Mouse (Mus musculus) myocyte (in vitro differentiated cells): ENCODE measurements around the gene Xlr5a. TPM values are rescaled to one million over a fixed set of nuclear protein-coding genes. Genes with fewer than 3 reads are reported as not detected.

Experiments used
- H3K27me3 ChIP-seq: one replicate; pipeline ENCODE4 v1.6.1; 2011; ENCODE audit not compliant: control insufficient read depth, insufficient read depth, insufficient read length
- H3K36me3 ChIP-seq: one replicate; pipeline ENCODE4 v1.6.1; 2011; ENCODE audit not compliant: control insufficient read depth, insufficient read depth
- H3K4me2 ChIP-seq: one replicate; pipeline ENCODE4 v1.6.1; 2011; ENCODE audit warnings: low read depth, control low read depth
- H3K4me3 ChIP-seq: one replicate; pipeline ENCODE4 v1.5.1; 2011; ENCODE audit warnings: mild to moderate bottlenecking, control low read depth, moderate library complexity
- H3K79me2 ChIP-seq: one replicate; pipeline ENCODE4 v1.6.1; 2011; ENCODE audit not compliant: control insufficient read depth, insufficient read depth
- H3ac ChIP-seq: one replicate; pipeline ENCODE4 v1.6.1; 2011; ENCODE audit not compliant: control insufficient read depth, insufficient read length
- CEBPB ChIP-seq: IDR thresholded peaks from 2 replicates; pipeline ENCODE4 v1.6.1; 2011; ENCODE audit warnings: mild to moderate bottlenecking, moderate library complexity; ENCODE audit not compliant: poor library complexity, insufficient read depth, severe bottlenecking
- E2F4 ChIP-seq: IDR thresholded peaks from one replicate; pipeline ENCODE4 v1.6.1; 2011; ENCODE audit warnings: mild to moderate bottlenecking, control low read depth, moderate library complexity; ENCODE audit not compliant: insufficient read depth
- MAX ChIP-seq: IDR thresholded peaks from one replicate; pipeline ENCODE4 v1.6.1; 2011; ENCODE audit warnings: low read depth, mild to moderate bottlenecking, control low read depth
- MYOD1 ChIP-seq, 3 experiments: IDR thresholded peaks; one replicate each; pipeline ENCODE4 v1.6.1; 2011; ENCODE audit warnings: control low read depth in 2 of 3, low read depth in 2 of 3, mild to moderate bottlenecking in 2 of 3, moderate library complexity in 1 of 3; ENCODE audit not compliant: insufficient read length in 2 of 3, control insufficient read depth in 1 of 3
- MYOG ChIP-seq, 3 experiments: IDR thresholded peaks; one replicate each; pipeline ENCODE4 v1.6.1; 2011; ENCODE audit warnings: control low read depth in 2 of 3, low read depth in 2 of 3, mild to moderate bottlenecking in 2 of 3; ENCODE audit not compliant: insufficient read length in 2 of 3, control insufficient read depth in 1 of 3, insufficient read depth in 1 of 3
- POLR2A ChIP-seq: IDR thresholded peaks from one replicate; pipeline ENCODE4 v1.6.1; 2011; ENCODE audit warnings: low read depth, mild to moderate bottlenecking, control low read depth, moderate library complexity; ENCODE audit not compliant: insufficient read length
- POLR2AphosphoS2 ChIP-seq: IDR thresholded peaks from one replicate; pipeline ENCODE4 v1.6.1; 2011; ENCODE audit warnings: low read depth, control low read depth; ENCODE audit not compliant: insufficient read length
- REST ChIP-seq: IDR thresholded peaks from one replicate; pipeline ENCODE4 v1.6.1; 2011; ENCODE audit warnings: mild to moderate bottlenecking, control low read depth, moderate library complexity; ENCODE audit not compliant: insufficient read depth, insufficient read length
- SRF ChIP-seq: IDR thresholded peaks from one replicate; pipeline ENCODE4 v1.6.1; 2011; ENCODE audit warnings: low read depth; ENCODE audit not compliant: control insufficient read depth, insufficient read length
- TCF12 ChIP-seq: IDR thresholded peaks from one replicate; pipeline ENCODE4 v1.6.1; 2011; ENCODE audit warnings: mild to moderate bottlenecking, control low read depth; ENCODE audit not compliant: poor library complexity, insufficient read depth, severe bottlenecking
- TCF3 ChIP-seq: IDR thresholded peaks from one replicate; pipeline ENCODE4 v1.6.1; 2011; ENCODE audit warnings: low read depth, control low read depth; ENCODE audit not compliant: insufficient read length
- USF1 ChIP-seq: IDR thresholded peaks from one replicate; pipeline ENCODE4 v1.6.1; 2011; ENCODE audit warnings: low read depth, mild to moderate bottlenecking, control low read depth, moderate library complexity
- polyA plus RNA-seq: library from polyadenylated mRNA; unstranded; fragments of >200 nt; fragmentation: generic; extraction: Trizol; gene quantifications from one replicate; pipeline ENCODE4 v1.2.1, GENCODE M21; 2012; ENCODE audit warnings: missing spikeins

Gene Xlr5a
- polyA plus RNA-seq, 1 experiment: not detected

DNA sequence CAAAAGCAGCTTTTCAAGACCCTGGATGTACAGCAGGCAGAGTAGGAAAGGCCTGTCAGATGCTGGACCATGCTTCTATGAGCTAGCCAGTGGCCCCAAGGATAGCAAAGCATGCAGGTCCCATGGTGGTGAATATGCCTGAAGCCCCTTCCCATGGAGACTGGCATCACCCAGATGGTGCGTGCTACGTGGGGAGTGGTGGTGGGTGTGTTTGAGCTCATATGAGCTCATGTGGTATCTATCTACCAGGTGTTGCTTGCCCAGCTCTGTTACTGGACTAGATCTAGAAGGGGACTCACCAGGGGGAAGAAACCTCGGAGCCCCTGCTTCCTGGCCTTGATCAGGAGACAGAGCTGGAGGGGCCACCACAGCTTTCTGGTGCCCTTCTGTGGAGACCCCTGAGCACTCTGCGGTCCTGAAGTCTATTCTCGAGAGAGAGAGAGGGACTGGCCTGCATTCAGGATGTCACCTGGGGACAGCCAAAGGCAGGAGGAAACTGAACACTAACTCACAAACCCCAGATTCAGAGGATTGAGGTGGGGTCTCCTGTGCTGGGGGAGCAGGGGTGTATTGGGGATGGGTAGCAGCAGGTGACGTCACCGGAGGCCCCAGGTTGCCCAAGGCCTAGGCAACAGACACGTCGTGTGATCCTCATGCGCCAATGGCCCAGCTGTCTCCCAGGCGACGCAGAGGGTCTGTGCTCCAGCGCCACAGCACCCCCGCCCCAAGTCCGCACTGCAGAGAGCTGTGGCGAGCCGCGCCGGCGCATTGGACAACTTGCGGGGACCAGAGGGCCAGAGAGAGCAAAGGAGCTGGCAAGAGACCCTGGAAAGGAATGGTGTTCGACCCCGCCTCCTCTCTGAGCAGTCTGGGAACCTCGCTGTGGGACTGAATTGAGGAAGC lies 229.0 kb downstream of the Xlr5a start:
- H3K79me2 ChIP-seq: no peaks in the 10 kb centered on the region
- peaks cover 21% of the 10 kb centered on the region for H3K27me3 ChIP-seq
- H3K4me2 ChIP-seq: no peak overlapping the region
- no peak overlapping the region for H3ac ChIP-seq
- no peak overlapping the region for H3K4me3 ChIP-seq
- no peak for TF ChIP-seq USF1
- no peak for TF ChIP-seq TCF3
- TF ChIP-seq POLR2AphosphoS2: no peak
- TF ChIP-seq MYOD1 (IDR thresholded peaks at IDR 0.05; ENCODE audit: control insufficient read depth in 1 of 3, insufficient read length in 2 of 3, low read depth in 2 of 3): no peak
- TF ChIP-seq REST: no peak
- no peak for TF ChIP-seq E2F4
- TF ChIP-seq TCF12: no peak
- no peak for TF ChIP-seq MAX
- no peaks in the 10 kb centered on the region for H3K36me3 ChIP-seq

DNA sequence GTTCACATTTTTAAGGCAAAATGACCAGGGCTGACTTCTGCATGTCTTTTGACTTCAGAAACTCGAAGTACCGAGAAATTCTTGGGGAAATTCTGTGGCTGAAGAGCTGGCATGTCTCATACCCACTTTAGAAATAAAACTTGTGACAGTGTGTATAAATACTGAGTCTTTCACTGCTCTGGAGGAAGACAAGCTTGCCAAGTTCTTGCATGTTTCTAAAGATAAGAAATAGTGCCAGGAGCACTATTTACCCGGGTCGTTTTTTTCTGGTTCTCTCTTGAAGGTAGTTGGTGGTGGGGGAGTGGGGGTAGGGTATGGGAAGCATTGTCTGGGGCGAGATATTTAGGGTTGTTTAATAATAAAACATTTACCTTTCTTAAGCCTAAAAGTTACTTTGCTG lies 230.5 kb downstream of the Xlr5a start:
- Histone ChIP-seq H3K27me3 (peaks cover 21% of the 10 kb centered on the region), H3K79me2 (no peaks in the 10 kb centered on the region)
- no peak for TF ChIP-seq MYOG (IDR thresholded peaks at IDR 0.05; ENCODE audit: control insufficient read depth in 1 of 3, insufficient read depth in 1 of 3, insufficient read length in 2 of 3, low read depth in 2 of 3)
- no peak for TF ChIP-seq TCF3
- no peak for TF ChIP-seq SRF
- no peak for TF ChIP-seq USF1
- TF ChIP-seq MAX: no peak
- no peak for TF ChIP-seq REST
- TF ChIP-seq POLR2AphosphoS2: no peak
- no peak for TF ChIP-seq TCF12
- TF ChIP-seq POLR2A: no peak
- no peak for TF ChIP-seq MYOD1 (IDR thresholded peaks at IDR 0.05; ENCODE audit: control insufficient read depth in 1 of 3, insufficient read length in 2 of 3, low read depth in 2 of 3)
- no peak for TF ChIP-seq E2F4
- TF ChIP-seq CEBPB: no peak

DNA sequence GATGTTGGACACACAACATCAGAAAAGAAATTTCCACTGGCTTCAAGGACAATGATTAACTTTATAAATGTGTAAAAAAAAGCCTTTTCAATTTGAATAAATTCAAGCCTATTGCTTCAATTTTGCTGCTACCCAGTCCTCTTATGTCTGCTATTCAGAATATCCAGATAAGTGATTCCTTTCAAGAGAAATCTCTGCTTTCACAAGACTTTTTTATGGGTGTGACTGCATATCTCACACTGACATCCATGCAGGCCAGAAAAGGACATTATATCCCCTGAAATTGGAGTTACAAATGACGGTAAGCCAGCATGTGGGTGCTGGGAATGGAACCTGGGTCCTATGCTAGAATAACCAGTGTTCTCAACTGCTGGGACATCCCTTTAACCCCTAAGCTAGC lies 231.2 kb downstream of the Xlr5a start:
- Histone ChIP-seq H3ac (no peak overlapping the region), H3K79me2 (no peaks in the 10 kb centered on the region), H3K27me3 (peaks cover 21% of the 10 kb centered on the region), H3K4me3 (no peak overlapping the region), H3K4me2 (no peak overlapping the region), H3K36me3 (no peaks in the 10 kb centered on the region)
- TF ChIP-seq TCF3 (no peak), USF1 (no peak), E2F4 (no peak), POLR2AphosphoS2 (no peak), MYOG (IDR thresholded peaks at IDR 0.05; ENCODE audit: control insufficient read depth in 1 of 3, insufficient read depth in 1 of 3, insufficient read length in 2 of 3, low read depth in 2 of 3) (no peak), CEBPB (no peak), TCF12 (no peak), MYOD1 (IDR thresholded peaks at IDR 0.05; ENCODE audit: control insufficient read depth in 1 of 3, insufficient read length in 2 of 3, low read depth in 2 of 3) (no peak), POLR2A (no peak), REST (no peak), MAX (no peak)

More for the DNA sequence above, 230.5 kb downstream of the Xlr5a start:
- Histone ChIP-seq H3K4me3 (no peak overlapping the region), H3K36me3 (no peaks in the 10 kb centered on the region), H3K4me2 (no peak overlapping the region), H3ac (no peak overlapping the region)

Other genes starting within 250 kb of the Xlr5a start
- not detected for gene Pnma3, start 228.2 kb downstream of the Xlr5a start, polyA plus RNA-seq
- 0.55 TPM for gene Xlr4a, start 210.5 kb downstream of the Xlr5a start, polyA plus RNA-seq
- gene Xlr3a, start 195.9 kb downstream of the Xlr5a start, polyA plus RNA-seq: 1.9 TPM
- not detected for gene Gm14685, start 175.9 kb downstream of the Xlr5a start, polyA plus RNA-seq
- not detected for gene Xlr5b, start 144.2 kb downstream of the Xlr5a start, polyA plus RNA-seq
- not detected for gene DXBay18, start 143.5 kb downstream of the Xlr5a start, polyA plus RNA-seq
- not detected for gene Spin2d, start 116.0 kb downstream of the Xlr5a start, polyA plus RNA-seq
- 0.40 TPM for gene Xlr3b, start 100.8 kb downstream of the Xlr5a start, polyA plus RNA-seq
- 0.05 TPM for gene Xlr4b, start 78.6 kb downstream of the Xlr5a start, polyA plus RNA-seq
- 4.5 TPM for gene F8a, start 64.7 kb downstream of the Xlr5a start, polyA plus RNA-seq
- gene Xlr4c, start 49.8 kb downstream of the Xlr5a start, polyA plus RNA-seq: 0.10 TPM
- gene Xlr3c, start 27.6 kb downstream of the Xlr5a start, polyA plus RNA-seq: 1.6 TPM
- not detected for gene Xlr5c, start within 50 bp of the Xlr5a start, polyA plus RNA-seq
- gene Gm45015, start 43.9 kb upstream of the Xlr5a start, polyA plus RNA-seq: not detected
- gene Zfp275, start 49.6 kb upstream of the Xlr5a start, polyA plus RNA-seq: 8.9 TPM
- not detected for gene Gm18336, start 105.8 kb upstream of the Xlr5a start, polyA plus RNA-seq
- gene Zfp92, start 118.1 kb upstream of the Xlr5a start, polyA plus RNA-seq: not detected
- gene Trex2, start 142.4 kb upstream of the Xlr5a start, polyA plus RNA-seq: not detected
- 32.6 TPM for gene Haus7, start 166.1 kb upstream of the Xlr5a start, polyA plus RNA-seq
- 1,139 TPM for gene Bgn, start 190.6 kb upstream of the Xlr5a start, polyA plus RNA-seq
- gene Atp2b3, start 210.1 kb upstream of the Xlr5a start, polyA plus RNA-seq: 0.07 TPM